Mouse (Mus musculus) frontal cortex, adult 2 months (tissue): ENCODE data around the gene Kbtbd7. TPM values are rescaled to one million over a fixed set of nuclear protein-coding genes. Genes with fewer than 3 reads are reported as not detected.
"Not testable (repeated sequence)": the region's sequence is repeated elsewhere in the genome, so short reads cannot be mapped to it uniquely, and the experiment has no call there.

ENCODE experiments used
- DNase-seq, 2 experiments: peaks; one replicate each; pipeline ENCODE4 v3.0.0; 2022; ENCODE audit warnings: low spot score in 1 of 2; ENCODE audit errors: extremely low spot score in 1 of 2
- polyA plus RNA-seq: library from polyadenylated mRNA; depleted of rRNA; stranded (reverse); fragments of >200 nt; gene quantifications from 2 replicates; pipeline ENCODE4 v1.2.3, GENCODE M21; 2012; rRNA removed

Kbtbd7 gene
- polyA plus RNA-seq = 17.6 and 19.5 TPM in 2 replicates

DNA sequence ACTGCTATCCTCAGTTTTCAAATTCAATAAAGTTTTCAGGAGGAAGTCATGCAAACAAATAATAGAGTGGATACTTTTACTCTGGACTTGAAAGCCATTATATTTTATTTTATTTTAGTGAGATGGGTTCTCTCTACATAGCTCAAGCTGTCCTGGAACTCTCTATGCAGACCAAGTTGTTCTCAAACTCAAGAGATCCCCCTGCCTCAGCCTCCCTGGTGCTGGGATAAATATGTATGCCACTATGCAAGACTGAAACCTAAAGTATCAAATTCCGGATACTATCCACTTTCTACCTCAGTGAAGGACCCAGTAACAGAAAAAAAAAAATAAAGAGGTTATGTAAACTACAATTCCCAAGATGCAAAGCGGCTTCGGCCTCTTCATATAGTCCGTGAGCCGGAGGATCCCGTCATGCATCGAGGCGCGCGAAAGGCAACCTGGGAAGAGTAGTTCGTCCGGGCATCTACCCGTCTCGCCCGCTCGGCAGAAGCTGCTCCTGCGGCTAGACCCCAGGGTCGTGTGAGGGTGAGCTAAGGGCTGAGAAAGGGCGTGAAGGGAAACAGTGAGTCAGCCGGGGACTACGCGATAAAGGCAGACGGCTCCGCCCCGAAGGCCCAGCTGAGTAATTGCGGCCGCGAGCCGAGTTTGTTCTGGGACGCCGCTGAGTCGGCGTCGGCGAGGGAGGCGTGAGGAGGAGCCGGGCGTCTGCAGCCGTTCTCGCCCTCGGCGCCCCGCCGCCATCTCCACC is at the start of gene Kbtbd7:
Gene Kbtbd7, plus strand, starts transcription at position 533 of the 751 bp plus-strand sequence.
- peak; percentile 88 to 96 for DNase-seq

DNA sequence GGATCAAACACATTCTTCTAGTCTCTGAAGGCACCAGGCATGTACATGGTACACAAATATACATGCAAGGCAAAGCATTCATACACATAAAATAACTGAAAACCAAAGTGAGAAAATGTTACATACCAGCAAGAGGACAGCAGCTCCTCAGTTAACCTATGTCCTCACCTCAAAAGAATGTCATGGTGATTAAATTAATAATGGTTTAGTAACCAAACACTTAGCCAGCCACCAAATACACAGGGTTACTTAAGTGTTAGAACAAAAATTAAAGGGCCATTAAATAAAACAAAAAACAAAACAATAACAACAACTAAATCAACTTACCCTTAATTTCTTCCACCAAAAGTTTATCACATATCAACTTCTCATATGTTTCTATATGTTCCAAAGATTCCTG is 49.3 kb upstream of the Kbtbd7 start:
- DNase-seq = no peak

DNA sequence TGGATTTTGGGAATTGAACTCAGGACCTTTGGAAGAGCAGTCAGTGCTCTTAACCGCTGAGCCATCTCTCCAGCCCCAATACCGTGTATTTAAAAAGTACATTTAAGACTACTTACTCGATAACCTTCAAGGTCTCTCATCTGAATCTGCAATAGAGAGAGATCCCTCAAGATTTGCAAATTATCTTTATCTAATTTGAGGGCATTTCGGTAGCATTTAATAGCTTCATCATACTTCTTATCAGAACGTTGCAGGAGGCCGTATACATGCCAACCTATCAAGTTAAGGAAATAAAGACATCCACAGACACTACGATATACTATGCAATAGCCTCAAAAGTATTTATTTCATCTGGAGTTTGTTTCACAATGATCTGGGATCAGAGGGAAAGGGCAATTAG is 43.2 kb upstream of the Kbtbd7 start:
- DNase-seq = no peak

DNA sequence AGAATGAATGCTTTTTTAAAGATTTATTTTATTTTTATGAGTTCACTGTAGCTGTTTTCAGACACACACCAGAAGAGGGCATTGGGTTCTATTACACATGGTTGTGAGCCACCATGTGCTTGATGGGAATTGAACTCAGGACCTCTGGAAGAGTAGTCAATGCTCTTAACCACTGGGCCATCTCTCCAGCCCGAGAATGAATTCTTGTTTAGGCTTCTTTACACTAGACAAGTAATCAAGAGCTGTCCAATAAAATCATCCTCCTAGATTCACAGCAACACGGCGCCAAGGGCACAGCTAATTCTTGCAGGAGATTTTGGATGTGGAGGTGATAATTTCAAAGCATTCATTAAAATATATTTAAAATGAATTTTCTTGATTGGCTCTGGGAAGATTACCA is 38.0 kb upstream of the Kbtbd7 start:
- DNase-seq = no peak

DNA sequence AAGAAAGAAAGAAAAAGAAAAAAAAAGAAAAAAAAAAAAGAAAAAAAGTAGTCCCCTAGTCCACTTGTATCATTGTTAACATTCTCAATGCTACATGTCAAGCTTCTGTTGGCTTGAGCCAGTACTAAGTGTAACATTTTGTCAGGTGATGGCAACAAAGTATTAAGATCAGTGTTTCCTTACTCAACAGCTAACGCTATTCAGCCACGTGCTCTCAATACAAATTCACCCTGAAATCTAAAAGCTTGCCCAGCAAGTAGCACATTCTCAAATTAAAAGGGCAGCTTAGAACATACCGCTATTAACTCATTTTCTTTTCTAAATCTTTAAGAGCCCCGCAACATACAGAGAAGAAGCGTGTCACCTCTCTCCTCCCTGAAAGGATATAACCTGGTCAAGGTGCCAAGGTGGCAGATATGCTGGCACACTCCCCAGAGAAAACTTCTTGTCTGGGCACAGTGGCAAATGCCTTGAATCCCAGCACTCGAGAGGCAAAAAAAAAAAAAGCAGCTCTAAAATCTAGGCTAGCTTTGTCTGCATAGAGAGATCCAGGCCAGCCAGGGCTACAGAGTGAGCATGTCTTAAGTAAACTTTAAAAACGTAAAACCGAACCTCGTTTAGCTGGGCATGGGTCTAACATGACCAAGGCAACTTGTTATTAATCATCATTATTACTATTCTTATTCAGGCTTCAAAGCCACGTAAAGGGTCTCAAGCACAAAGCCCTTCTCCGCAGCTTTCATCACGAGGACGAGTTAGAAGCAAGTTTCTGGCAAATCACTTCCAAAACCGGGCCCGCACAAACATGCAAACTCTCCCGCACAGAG is 36.7 kb upstream of the Kbtbd7 start:
- DNase-seq = peak in 1 of 2 experiments; percentile 11

DNA sequence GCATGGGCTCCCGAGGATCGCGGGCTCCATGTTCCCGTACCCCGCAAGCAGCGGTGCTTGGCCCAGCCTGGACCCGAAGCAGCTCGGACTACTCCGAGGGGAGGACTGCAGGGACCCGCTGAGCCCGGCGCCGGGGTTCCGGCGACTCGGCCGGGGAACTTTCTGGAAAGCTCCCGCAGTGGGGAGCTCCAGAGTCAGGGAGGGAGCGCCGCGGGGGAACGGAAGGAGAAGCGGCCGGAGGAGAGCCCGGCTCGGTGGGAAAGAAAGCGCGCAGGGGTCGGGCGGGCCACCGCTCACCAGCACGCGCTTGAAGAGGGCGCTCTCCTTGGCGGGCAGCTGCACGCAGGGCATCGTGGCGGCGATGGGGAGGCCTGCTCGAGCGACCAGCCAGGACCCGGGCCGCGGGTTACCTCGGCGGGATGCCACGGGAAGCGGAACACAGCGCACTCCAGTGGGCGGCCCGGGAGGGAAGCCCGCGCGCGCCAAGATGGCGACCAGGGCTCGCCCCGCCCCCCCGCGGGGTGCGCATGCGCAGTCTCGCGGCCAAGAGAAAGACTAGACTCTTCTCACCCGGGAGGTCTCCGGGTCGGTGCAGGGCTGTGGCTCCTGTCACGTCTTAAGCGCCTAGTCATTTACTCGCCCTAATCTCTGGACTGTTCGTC is 35.9 kb upstream of the Kbtbd7 start, which contains the start of gene Naa16:
Gene Naa16, minus strand, starts transcription at position 514 of the 662 bp plus-strand sequence.
- peak; percentile 78 to 94 for DNase-seq

DNA sequence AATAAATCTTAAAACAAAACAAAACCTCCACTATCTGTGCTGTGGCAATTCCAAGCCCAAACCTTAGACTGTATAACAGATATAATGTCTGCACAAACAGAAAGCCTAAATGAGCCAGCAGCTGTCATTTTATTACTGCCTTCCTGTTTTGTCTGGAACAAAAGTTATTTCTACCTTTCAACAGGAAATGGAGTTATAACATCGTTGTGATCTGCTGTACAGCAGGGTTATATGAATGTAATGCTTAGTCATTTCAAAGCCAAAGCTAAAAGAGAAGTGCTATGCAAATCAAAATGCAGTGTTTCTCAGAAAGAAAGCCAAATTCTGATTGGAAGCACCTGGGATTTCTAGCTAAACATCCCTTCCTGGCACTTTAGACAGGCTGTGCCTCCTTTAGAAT is 33.0 kb upstream of the Kbtbd7 start:
- no peak for DNase-seq

DNA sequence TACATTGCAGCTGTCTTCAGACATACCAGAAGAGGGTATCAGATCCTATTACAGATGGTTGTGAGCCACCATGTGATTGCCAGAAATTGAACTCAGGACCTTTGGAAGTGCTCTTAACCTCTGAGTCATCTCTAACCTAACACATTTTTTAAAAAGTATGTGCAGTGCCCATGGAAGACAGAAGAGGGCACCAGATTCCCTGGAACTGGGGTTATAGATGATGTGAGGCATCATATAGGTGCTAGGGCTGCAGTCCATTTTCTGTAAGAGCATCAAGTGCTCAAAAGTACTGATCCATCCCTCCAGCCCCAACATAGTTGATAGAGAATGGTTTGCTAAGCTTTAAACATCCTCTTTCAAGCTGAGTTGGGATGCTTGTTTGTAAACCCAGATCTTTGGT is 31.7 kb upstream of the Kbtbd7 start:
- peak in 1 of 2 experiments; percentile 34 for DNase-seq

DNA sequence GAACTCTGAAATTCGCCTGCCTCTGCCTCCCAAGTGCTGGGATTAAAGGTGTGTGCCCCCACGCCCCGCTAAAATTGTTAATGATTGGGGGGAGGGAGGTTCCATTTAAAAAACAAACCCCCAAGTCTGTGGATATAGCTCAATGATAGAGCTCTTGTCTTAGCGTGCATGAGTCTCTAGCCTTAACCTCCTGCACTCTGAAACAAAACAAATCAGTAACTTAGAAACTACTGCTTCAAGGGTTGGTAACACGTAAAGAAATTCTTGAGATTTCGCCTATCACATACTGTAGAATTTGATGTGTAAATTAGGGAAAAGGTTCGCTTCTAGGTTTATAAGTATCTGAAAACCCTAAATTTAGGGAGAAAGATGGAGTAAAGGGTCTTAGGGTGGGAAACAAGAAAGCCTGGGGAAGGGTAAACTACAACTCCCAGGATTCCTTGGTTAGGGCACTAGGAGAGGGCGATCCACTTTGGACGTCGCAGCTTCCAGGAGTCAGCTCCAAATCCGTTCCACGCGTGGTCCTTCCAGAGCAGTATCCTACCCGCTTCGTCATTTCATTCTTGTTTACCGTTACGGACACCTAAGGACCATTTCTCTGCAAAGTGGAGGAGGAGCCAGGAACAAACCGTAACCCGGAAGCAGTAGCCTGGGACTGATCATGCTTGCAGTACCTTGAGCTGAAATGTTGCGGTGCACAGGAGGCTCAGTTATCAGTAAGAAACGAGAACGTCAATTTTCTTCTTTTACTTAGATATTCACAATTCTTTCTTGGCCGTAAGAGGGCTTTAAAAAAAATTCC is 28.8 kb upstream of the Kbtbd7 start, which contains the start of gene Mtrf1:
Gene Mtrf1, plus strand, starts transcription at position 452 of the 802 bp plus-strand sequence.
- DNase-seq = peak; percentile 74 to 78

DNA sequence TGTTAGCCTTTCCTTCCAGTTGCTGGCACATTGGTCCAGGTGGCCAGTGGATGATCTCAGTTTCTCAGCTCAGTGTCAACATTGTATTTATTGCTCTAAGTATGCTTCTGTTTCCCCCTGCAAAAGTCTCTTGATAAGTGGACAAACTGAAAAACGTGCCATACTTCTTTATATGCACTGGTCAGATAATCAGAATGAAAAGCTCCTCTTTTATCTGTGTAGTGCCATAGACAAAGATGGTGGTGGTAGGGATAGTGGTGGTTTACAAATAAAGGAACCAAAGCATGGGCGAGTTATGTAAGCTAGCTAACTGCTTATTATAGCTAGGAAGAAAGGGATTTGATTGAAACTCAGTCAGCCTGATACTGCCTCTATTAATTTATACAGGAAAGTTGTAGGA is 18.7 kb upstream of the Kbtbd7 start:
- DNase-seq = no peak

DNA sequence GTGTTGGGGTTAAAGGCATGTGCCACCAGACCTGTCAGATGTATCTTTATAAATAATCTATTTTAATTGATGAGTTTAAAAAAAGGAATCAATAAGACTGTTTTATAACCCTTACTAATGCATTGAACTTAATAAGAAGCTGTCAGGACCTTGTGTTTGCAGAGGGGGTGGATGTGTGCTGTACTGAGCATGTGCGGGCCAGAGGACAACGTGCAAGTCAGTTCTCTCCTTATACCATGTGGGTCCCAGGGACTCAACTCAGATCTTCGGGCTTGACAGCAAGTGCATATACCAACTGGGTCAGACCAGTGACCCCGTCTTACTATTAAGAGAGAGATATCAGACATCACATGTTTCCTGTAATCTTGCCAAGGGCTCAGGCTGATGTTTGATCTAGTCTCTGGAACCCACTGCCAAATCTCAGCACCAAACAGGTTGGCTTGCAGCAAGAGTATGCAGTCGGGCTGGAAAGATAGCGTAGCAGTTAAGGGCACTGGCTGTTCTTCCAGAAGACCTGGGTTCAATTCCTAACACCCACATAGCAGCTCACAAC is 17.0 kb upstream of the Kbtbd7 start:
- no peak for DNase-seq

DNA sequence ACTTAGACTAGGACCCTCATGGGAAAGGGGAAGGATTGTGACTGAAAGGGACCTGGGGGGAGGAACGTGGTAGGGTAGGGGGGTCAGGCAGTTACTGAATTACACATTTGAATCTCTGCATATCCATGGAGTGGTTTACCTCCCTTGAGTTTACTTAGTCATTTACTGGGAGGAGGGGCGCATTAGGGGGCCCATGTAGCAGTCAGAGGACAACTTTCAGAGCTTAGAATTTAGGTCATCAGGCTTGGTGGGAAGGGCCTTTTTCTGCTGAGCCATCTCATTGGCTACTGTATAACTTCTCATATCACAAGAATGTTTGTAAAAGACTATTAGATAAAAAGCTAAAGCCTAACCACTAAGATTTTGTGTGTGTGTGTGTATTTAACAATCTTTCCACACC is 15.6 kb upstream of the Kbtbd7 start:
- DNase-seq = no peak

DNA sequence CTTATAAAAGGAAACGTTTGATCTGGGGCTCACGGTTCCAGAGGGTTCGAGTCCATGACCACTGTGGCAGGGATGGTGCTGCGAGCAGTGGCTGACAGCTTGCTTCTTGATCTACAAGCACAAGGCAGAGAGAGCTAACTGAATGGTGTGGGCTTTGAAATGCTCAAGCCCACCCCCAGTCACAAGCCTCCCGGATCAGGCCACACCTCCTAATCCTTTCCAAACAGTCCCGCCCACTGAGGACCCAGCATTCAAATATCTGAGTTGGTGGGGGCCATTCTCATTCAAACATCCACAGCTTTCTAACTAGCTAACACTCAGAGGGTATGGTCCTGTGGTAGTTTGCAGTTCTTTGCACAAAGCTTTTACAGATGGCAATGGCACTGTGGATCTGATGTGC is 13.2 kb upstream of the Kbtbd7 start:
- no peak for DNase-seq

DNA sequence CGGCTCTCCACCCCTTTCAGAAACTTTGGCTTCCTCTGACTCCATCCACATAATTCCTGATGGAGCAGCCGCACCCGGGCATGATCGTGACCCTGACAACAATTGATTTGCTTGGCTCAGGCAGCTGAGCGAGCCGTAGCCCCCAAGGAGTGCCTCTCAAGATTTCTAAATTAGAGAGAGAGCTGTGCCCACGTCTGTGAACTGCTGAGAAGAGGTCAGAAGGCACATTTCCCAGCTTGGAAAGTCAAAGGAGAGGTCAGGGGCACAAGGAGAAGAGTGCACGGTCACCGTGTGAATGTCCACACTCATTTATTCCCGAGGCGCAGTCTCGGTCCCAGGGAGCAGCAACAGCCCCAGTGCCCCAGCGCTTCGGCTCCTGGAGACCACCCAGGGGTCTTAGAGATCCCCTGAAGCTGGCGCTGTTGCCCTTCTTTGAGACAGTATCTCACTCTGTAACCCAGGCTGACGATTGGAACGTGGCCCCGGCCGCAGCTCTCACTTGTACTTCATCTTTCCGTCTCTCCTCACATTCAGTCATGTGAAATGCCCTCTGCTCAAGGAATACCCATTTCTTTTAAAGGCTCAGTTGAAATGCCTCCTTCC is 6.1 kb upstream of the Kbtbd7 start:
- no peak for DNase-seq

DNA sequence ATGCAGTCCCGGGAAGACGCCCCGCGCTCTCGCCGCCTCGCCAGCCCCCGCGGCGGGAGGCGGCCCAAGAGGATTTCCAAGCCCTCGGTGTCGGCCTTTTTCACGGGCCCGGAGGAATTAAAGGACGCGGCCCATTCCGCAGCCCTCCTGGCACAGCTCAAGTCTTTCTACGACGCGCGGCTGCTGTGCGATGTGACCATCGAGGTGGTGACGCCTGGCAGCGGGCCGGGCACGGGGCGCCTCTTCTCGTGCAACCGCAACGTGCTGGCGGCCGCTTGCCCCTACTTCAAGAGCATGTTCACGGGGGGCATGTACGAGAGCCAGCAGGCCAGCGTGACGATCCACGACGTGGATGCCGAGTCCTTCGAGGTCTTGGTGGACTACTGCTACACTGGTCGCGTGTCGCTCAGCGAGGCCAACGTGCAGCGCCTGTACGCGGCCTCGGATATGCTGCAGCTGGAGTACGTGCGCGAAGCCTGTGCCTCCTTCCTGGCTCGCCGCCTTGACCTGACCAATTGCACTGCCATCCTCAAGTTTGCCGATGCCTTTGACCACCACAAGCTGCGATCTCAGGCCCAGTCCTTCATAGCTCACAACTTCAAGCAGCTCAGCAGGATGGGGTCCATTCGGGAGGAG is 537 bp downstream of the Kbtbd7 start:
- DNase-seq = not testable (repeated sequence)

DNA sequence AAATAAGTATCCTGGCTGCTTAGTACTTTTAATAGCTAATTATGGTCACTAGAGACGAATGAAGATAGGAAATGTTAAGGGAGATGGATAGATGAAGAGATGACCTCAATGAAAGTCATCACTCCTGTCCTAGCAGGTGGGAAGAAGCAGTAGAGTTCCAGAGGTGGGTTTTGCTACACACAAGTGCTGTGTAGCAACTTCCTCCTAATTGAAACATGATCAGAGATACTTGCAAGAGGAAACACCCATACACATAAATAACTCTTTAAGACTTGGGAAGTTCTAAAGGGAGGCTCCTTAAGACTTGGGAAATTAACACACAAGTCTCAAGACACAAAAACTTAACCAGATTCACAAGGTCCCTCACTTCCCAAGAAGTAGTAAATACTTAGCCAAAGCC is 7.8 kb downstream of the Kbtbd7 start:
- no peak for DNase-seq

DNA sequence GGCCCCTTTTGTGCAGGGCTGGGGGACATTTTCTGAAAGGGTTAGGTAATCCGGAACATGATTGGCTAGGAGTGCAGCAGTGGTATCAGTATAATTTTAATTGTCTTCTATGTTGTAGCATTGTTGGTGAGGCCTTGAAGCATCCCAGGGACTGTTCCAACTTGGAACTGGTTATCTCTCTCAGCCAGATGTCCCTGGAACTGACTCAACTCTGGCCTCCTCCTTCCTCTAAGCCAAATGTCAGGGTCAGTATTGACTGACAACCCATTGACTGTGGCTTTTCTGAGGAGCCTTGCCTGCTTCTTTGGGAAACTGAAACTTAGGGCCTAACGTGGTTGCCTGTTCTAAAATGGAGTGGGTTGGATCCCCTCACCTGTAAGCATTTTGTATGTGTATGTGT is 14.3 kb downstream of the Kbtbd7 start:
- no peak for DNase-seq

DNA sequence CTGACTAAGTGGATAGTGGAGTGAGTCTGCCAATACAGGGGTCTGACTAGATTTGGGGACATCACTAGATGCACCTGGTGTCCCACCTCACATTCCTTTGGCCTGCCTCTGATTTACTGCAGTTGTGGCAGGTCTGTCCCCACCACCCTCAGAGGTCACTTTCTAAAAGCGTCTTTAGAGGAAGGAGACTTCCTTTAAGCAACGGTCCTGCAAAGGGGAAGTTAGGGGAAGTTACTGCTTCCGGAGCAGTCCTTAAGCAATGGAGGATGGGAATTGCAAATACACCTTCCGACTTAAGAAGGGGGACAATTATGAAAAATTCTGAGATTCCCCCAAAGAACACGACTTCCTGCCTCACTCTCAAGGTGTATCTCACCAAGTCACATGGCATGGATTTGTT is 15.1 kb downstream of the Kbtbd7 start:
- no peak for DNase-seq

DNA sequence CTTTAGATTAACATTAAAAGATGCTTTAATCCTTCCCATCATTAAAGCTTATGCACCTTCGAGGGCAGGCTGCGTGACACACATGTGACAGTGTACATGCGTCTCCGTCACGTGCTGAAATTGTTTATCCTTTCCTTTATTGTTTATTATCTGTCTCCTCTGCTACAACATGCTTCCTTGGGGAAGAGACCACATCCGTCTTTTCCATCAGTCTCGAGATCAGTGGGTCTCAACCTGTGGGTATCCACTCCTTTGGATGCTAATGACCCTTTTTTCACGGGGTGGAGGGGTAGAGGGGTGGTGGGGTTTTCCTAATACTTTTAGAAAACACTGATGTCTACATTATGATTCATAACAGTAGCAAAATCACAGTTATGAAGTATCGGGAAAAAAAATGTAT is 18.3 kb downstream of the Kbtbd7 start:
- DNase-seq = no peak
